8 mouse cellular contexts compared by ENCODE assay signal in the genomic region with DNA sequence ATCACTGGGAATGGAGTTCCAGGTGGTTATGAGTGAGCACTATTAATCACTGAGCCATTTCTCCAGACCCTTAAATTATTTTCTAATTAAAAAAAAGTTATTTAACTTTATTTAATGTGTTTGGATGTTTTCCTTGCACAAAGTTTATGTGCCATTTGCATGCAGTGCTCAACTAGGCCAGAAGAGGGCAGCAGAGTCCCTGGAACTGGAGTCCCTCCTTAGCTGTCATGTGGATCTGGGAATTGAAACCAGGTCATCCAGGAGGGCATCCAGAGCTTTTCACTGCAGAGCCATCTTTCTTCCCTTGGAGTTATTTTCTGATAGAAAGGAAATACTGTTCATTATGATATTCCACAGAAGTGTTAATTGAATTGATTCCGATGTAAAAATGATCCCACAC.
A peak's percentile ranks its signal among the peaks of the same experiment; 100 is the strongest.
DNase-seq lines count a peak whose midpoint lies in the region; ATAC-seq and TF ChIP-seq lines count a peak whose summit lies in the region.

No protein-coding gene starts in this region.

- DNase-seq in gastrocnemius, adult 18-20 months (ENCODE audit: low spot score): peak; percentile 56
- no peak for DNase-seq in gastrocnemius, postnatal 25 days
- DNase-seq in A20 (ENCODE audit: low read depth, low spot score) (peak; percentile 32), adipocyte (ENCODE audit: low spot score) (peak; percentile 42)
- DNase-seq in embryo, embryonic 9.5 days (ENCODE audit: extremely low spot score): peak; percentile 57
- DNase-seq in kidney, postnatal 4 days: peak; percentile 82
- peak; percentile 43 for DNase-seq in midbrain, postnatal 0 days (ENCODE audit: low spot score)
- peak; percentile 69 for DNase-seq in thymus, adult 2 months

- no peak overlapping the region for H3K27ac ChIP-seq in midbrain, postnatal 0 days (ENCODE audit: low read depth, low read length)
- H3K27ac ChIP-seq in thymus, adult 2 months (ENCODE audit: control insufficient read depth, insufficient read depth, low read length): no peak overlapping the region

- no peak overlapping the region for H3K9ac ChIP-seq in midbrain, postnatal 0 days (replicated peaks; ENCODE audit: low read length, poor library complexity, severe bottlenecking)

- no peak for ATAC-seq in midbrain, postnatal 0 days (ENCODE audit: low FRiP score)

- no peaks in the 10 kb centered on the region for H3K36me3 ChIP-seq in midbrain, postnatal 0 days (ENCODE audit: insufficient read depth, low read length)
- H3K36me3 ChIP-seq in thymus, adult 2 months (ENCODE audit: control insufficient read depth, insufficient read depth, low read length): no peaks in the 10 kb centered on the region

- no peaks in the 10 kb centered on the region for H3K9me3 ChIP-seq in midbrain, postnatal 0 days (ENCODE audit: low read length)

- WGBS in midbrain, postnatal 0 days: 98% methylated on average over 1 of the region's 1 CpGs
- 100% methylated on average over 1 of the region's 1 CpGs for WGBS in thymus, adult 2 months

- H3K4me3 ChIP-seq in midbrain, postnatal 0 days (ENCODE audit: low read depth, low read length): no peak overlapping the region
- no peak overlapping the region for H3K4me3 ChIP-seq in thymus, adult 2 months (ENCODE audit: control insufficient read depth, insufficient read depth, low read length)

- H3K27me3 ChIP-seq in midbrain, postnatal 0 days (ENCODE audit: insufficient read depth, low read length): no peaks in the 10 kb centered on the region
- no peaks in the 10 kb centered on the region for H3K27me3 ChIP-seq in thymus, adult 2 months (ENCODE audit: control insufficient read depth, insufficient read depth, low read length)

- no peaks in the 10 kb centered on the region for H3K4me1 ChIP-seq in midbrain, postnatal 0 days (ENCODE audit: insufficient read depth, low read length)
- H3K4me1 ChIP-seq in thymus, adult 2 months (replicated peaks; ENCODE audit: control insufficient read depth, insufficient read depth, low read length): no peaks in the 10 kb centered on the region

- TF ChIP-seq POLR2A in thymus, adult 2 months (IDR thresholded peaks at IDR 0.05; ENCODE audit: control insufficient read depth, extremely low read depth, insufficient read depth, low read length, poor library complexity): no peak

- H3K4me2 ChIP-seq in midbrain, postnatal 0 days (ENCODE audit: low read depth, low read length, poor library complexity, severe bottlenecking): no peak overlapping the region

- peak; percentile 82 for TF ChIP-seq CTCF in midbrain, postnatal 0 days (IDR thresholded peaks at IDR 0.05)
- no peak for TF ChIP-seq CTCF in thymus, adult 2 months (IDR thresholded peaks at IDR 0.05; ENCODE audit: borderline replicate concordance, control insufficient read depth, extremely low read depth, insufficient read depth, low read length, poor library complexity)
